Mouse (Mus musculus): Measurements from ENCODE around the gene Ush2a.

DNA sequence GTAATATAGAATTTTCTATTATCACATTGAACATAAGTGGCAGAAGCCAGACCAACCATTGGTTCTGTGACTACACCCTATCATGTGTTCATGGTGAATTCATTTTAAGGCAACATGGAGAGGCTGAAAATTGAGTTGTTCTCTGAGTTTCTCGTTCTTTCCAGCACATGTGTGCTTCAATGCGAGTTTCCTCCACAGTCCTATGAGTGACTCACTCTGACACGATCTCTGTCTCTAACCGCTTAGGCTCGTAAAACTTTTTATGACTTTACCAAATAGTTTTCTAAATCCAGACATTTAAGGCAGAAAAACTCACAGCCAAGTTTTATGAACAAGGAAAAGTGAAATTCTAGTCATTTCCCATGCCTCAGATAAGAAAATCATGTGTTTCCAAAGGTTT, 597.9 kb downstream of the Ush2a start:
- TF ChIP-seq CTCF (IDR thresholded peaks at IDR 0.05) (no peak), EP300 (IDR thresholded peaks at IDR 0.05) (no peak)
